ENCODE assay signal across 21 mouse cellular contexts in the genomic region with DNA sequence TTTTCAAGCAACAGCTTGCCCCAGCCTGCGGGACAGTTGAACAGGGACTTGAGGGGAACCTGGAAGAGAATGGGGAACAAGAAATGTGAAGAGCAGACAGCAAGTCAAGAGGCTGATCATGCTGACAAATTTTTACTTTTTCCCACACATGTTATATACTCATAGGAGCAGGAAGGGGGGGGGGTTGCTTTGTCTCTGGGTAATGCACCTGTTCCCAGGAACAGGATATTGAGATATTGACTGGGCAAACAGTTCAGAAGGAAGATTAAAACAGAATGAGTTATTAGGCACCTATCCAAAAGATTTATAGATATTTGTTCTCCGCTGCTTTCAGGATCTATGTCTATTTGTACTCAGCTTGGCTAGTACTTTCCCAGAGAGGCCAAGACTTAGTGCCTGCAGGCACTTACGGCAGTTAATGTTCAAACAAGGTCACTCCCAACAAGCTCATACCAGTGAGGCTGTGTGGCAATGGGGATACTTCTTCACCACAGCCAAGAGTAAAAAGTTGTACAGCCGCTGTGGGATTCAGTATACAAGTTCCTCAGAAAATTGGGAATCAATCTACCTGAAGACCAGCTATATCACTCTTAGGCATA.
DNase-seq lines count a peak whose midpoint lies in the region; ATAC-seq and TF ChIP-seq lines count a peak whose summit lies in the region.
"Had no signal": no experiment of that assay in that cellular context is flagged by ENCODE, and none has a peak within 500 bp of the region (broad histone marks: within the 10 kb centered on the region; RNA-seq: fewer than 3 reads in every experiment).

No protein-coding gene starts in this region.

- no peak overlapping the region for H3K27ac ChIP-seq in kidney, adult 2 months (ENCODE audit: insufficient read depth, low read depth, low read length)
- H3K27ac ChIP-seq in kidney, embryonic 15.5 days = no peak overlapping the region
- no peak overlapping the region for H3K27ac ChIP-seq in liver, adult 2 months (replicated peaks; ENCODE audit: insufficient read depth, low read depth, low read length)
- H3K27ac ChIP-seq in liver, postnatal 0 days (ENCODE audit: low read depth) = no peak overlapping the region
- no peak overlapping the region for H3K27ac ChIP-seq in intestine, embryonic 15.5 days
- no peak overlapping the region for H3K27ac ChIP-seq in heart, embryonic 12.5 days (ENCODE audit: poor library complexity, severe bottlenecking)
- H3K27ac ChIP-seq: embryonic facial prominence, embryonic 13.5 days; forebrain, embryonic 12.5 days; heart, adult 2 months had no signal

- TF ChIP-seq POLR2A in kidney, adult 2 months (IDR thresholded peaks at IDR 0.05; ENCODE audit: low read depth, low read length) = no peak
- TF ChIP-seq POLR2A in liver, adult 2 months (IDR thresholded peaks at IDR 0.05; ENCODE audit: extremely low read depth, insufficient read depth, low read length) = no peak

- no peak for TF ChIP-seq CTCF in kidney, adult 2 months (conservative IDR thresholded peaks at IDR 0.05; ENCODE audit: insufficient read depth, insufficient read length, low read depth, low read length)
- TF ChIP-seq CTCF in liver, adult 2 months (IDR thresholded peaks at IDR 0.05; ENCODE audit: low read depth, low read length) = no peak
- TF ChIP-seq CTCF in liver, postnatal 0 days (IDR thresholded peaks at IDR 0.05; ENCODE audit: low read depth) = no peak

- H3K79me2 ChIP-seq in liver, adult 2 months (ENCODE audit: control insufficient read depth, insufficient read depth, low read length) = no peaks in the 10 kb centered on the region

- 73% methylated on average over 4 of the region's 4 CpGs for WGBS in kidney, adult 2 months
- 82% methylated on average over 4 of the region's 4 CpGs for WGBS in kidney, embryonic 15.5 days
- WGBS in liver, adult 2 months = 55% methylated on average over 4 of the region's 4 CpGs
- 73% methylated on average over 4 of the region's 4 CpGs for WGBS in liver, postnatal 0 days (ENCODE audit: insufficient replicate concordance)
- 70% methylated on average over 4 of the region's 4 CpGs for WGBS in intestine, embryonic 15.5 days
- WGBS in large intestine, adult 2 months = 42% methylated on average over 4 of the region's 4 CpGs
- WGBS in heart, embryonic 12.5 days = 81% methylated on average over 4 of the region's 4 CpGs

- H3K4me1 ChIP-seq in kidney, adult 2 months (ENCODE audit: control insufficient read depth, insufficient read depth, low read length) = no peaks in the 10 kb centered on the region
- H3K4me1 ChIP-seq in kidney, embryonic 15.5 days = no peaks in the 10 kb centered on the region
- H3K4me1 ChIP-seq in liver, adult 2 months (ENCODE audit: control insufficient read depth, insufficient read depth, low read length) = no peaks in the 10 kb centered on the region; the same call in 1 of the 2 replicates
- H3K4me1 ChIP-seq in liver, postnatal 0 days (ENCODE audit: insufficient read depth) = no peaks in the 10 kb centered on the region
- no peaks in the 10 kb centered on the region for H3K4me1 ChIP-seq in intestine, embryonic 15.5 days (replicated peaks)
- no peaks in the 10 kb centered on the region for H3K4me1 ChIP-seq in heart, embryonic 12.5 days (replicated peaks)
- H3K4me1 ChIP-seq: embryonic facial prominence, embryonic 13.5 days; forebrain, embryonic 12.5 days had no signal

- no peak overlapping the region for H3K9ac ChIP-seq in kidney, embryonic 15.5 days
- no peak overlapping the region for H3K9ac ChIP-seq in liver, adult 2 months (ENCODE audit: low read depth, low read length)
- no peak overlapping the region for H3K9ac ChIP-seq in liver, postnatal 0 days (replicated peaks)
- H3K9ac ChIP-seq in intestine, embryonic 15.5 days = no peak overlapping the region
- H3K9ac ChIP-seq in heart, embryonic 12.5 days = no peak overlapping the region
- H3K9ac ChIP-seq: embryonic facial prominence, embryonic 13.5 days; forebrain, embryonic 12.5 days; forebrain, postnatal 0 days had no signal

- no peak for ATAC-seq in kidney, embryonic 15.5 days (replicated peaks; ENCODE audit: low FRiP score)
- no peak for ATAC-seq in liver, postnatal 0 days
- ATAC-seq in intestine, embryonic 15.5 days = peak; percentile 88
- no peak for ATAC-seq in heart, embryonic 12.5 days (ENCODE audit: insufficient number of reproducible peaks, low FRiP score)
- ATAC-seq: activated CD4-positive, CD25-positive, alpha-beta regulatory T cell, adult 4 months; forebrain, postnatal 0 days; Patski had no signal

- DNase-seq in kidney, adult 2 months = peak; percentile 9
- peak; percentile 88 for DNase-seq in liver, adult 2 months (ENCODE audit: extremely low read depth, low read depth, low spot score)
- no peak for DNase-seq in liver, postnatal 0 days
- peak; percentile 21 for DNase-seq in large intestine, adult 2 months (ENCODE audit: low read depth, low spot score)
- DNase-seq in Muller cell, postnatal 12 days (ENCODE audit: inconsistent ontology term) = no peak
- DNase-seq: adrenal gland, postnatal 25 days; cerebellum, adult 18-20 months; cerebellum, adult 9-11 months; cerebellum, postnatal 36 days; forebrain, postnatal 0 days; gastrocnemius, postnatal 14 days; heart, adult 2 months; heart, postnatal 36 days had no signal

- H3K36me3 ChIP-seq in kidney, adult 2 months (ENCODE audit: control insufficient read depth, insufficient read depth, low read length) = no peaks in the 10 kb centered on the region
- H3K36me3 ChIP-seq in kidney, embryonic 15.5 days = no peaks in the 10 kb centered on the region
- H3K36me3 ChIP-seq in liver, adult 2 months (ENCODE audit: control insufficient read depth, insufficient read depth, low read length) = no peaks in the 10 kb centered on the region
- no peaks in the 10 kb centered on the region for H3K36me3 ChIP-seq in liver, postnatal 0 days (replicated peaks; ENCODE audit: insufficient read depth, low read length)
- no peaks in the 10 kb centered on the region for H3K36me3 ChIP-seq in intestine, embryonic 15.5 days
- no peaks in the 10 kb centered on the region for H3K36me3 ChIP-seq in heart, embryonic 12.5 days
- H3K36me3 ChIP-seq: embryonic facial prominence, embryonic 13.5 days; forebrain, embryonic 12.5 days had no signal

- no peak for TF ChIP-seq EP300 in liver, postnatal 0 days (IDR thresholded peaks at IDR 0.05; ENCODE audit: low read depth)

- no peak overlapping the region for H3K4me3 ChIP-seq in kidney, adult 2 months (ENCODE audit: insufficient read depth, low read depth, low read length)
- no peak overlapping the region for H3K4me3 ChIP-seq in kidney, embryonic 15.5 days (replicated peaks)
- H3K4me3 ChIP-seq in liver, adult 2 months (ENCODE audit: insufficient read depth, low read depth, low read length) = no peak overlapping the region
- no peak overlapping the region for H3K4me3 ChIP-seq in liver, postnatal 0 days (ENCODE audit: low read depth, low read length)
- no peak overlapping the region for H3K4me3 ChIP-seq in intestine, embryonic 15.5 days (replicated peaks)
- no peak overlapping the region for H3K4me3 ChIP-seq in heart, embryonic 12.5 days
- H3K4me3 ChIP-seq: embryonic facial prominence, embryonic 13.5 days; forebrain, embryonic 12.5 days; heart, adult 2 months had no signal

- no peaks in the 10 kb centered on the region for H3K9me3 ChIP-seq in kidney, embryonic 15.5 days (replicated peaks)
- no peaks in the 10 kb centered on the region for H3K9me3 ChIP-seq in liver, postnatal 0 days (ENCODE audit: low read length)
- H3K9me3 ChIP-seq in intestine, embryonic 15.5 days = no peaks in the 10 kb centered on the region
- H3K9me3 ChIP-seq in heart, embryonic 12.5 days (replicated peaks) = 0 out of 2 replicates have a peak, but pooled peaks cover 3% of the 10 kb centered on the region
- H3K9me3 ChIP-seq: embryonic facial prominence, embryonic 13.5 days; forebrain, embryonic 12.5 days had no signal

- no peak overlapping the region for H3K4me2 ChIP-seq in kidney, embryonic 15.5 days
- H3K4me2 ChIP-seq in liver, postnatal 0 days (ENCODE audit: low read depth, low read length) = no peak overlapping the region
- no peak overlapping the region for H3K4me2 ChIP-seq in intestine, embryonic 15.5 days (replicated peaks)
- H3K4me2 ChIP-seq in heart, embryonic 12.5 days = no peak overlapping the region
- H3K4me2 ChIP-seq: embryonic facial prominence, embryonic 13.5 days; forebrain, embryonic 12.5 days; heart, embryonic 11.5 days had no signal

- H3K27me3 ChIP-seq in kidney, adult 2 months (replicated peaks; ENCODE audit: control insufficient read depth, insufficient read depth, low read length) = no peaks in the 10 kb centered on the region
- no peaks in the 10 kb centered on the region for H3K27me3 ChIP-seq in kidney, embryonic 15.5 days
- H3K27me3 ChIP-seq in liver, adult 2 months (ENCODE audit: control insufficient read depth, insufficient read depth, low read length) = no peaks in the 10 kb centered on the region
- no peaks in the 10 kb centered on the region for H3K27me3 ChIP-seq in liver, postnatal 0 days (ENCODE audit: insufficient read depth, low read length)
- no peaks in the 10 kb centered on the region for H3K27me3 ChIP-seq in intestine, embryonic 15.5 days (replicated peaks)
- H3K27me3 ChIP-seq in heart, embryonic 12.5 days (replicated peaks) = no peaks in the 10 kb centered on the region
- H3K27me3 ChIP-seq: embryonic facial prominence, embryonic 13.5 days; forebrain, embryonic 12.5 days; Patski had no signal

Comparison
In these comparisons a context has a peak if more than half of its experiments do, and no peak if none do; other contexts are left out.
1. DNase-seq: peak in kidney, adult 2 months (single experiment), liver, adult 2 months (single experiment) and large intestine, adult 2 months (single experiment); none in liver, postnatal 0 days (single experiment) and Muller cell, postnatal 12 days (single experiment).